In the genomic region with DNA sequence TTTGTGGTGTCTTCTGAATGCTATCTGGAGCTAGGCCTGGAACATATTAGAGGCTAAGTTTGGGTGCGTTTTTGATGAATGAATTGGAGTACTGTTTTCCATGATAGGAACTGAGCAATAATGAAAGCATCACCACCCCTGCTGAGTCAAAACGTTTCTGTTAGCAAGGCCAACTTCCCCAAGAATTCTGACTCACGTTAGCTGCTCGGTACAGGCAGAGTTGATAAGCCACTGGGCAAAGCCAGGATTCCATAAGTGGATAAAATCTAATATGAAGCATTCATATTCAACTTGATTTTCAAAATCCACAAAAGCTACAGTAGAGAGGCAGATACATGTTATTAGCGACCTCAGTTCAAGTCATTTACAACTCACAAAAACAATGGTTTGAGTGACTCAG, we compare ENCODE assay signal across 24 mouse cellular contexts.
"Had no signal": no experiment of that assay in that cellular context is flagged by ENCODE, and none has a peak within 500 bp of the region (broad histone marks: within the 10 kb centered on the region; RNA-seq: fewer than 3 reads in every experiment).

No protein-coding gene starts in this region.

- H3K9ac ChIP-seq: liver, postnatal 0 days; lung, embryonic 15.5 days; midbrain, embryonic 12.5 days; neural tube, embryonic 13.5 days; neural tube, embryonic 15.5 days; stomach, embryonic 15.5 days had no signal

- H3K4me2 ChIP-seq: lung, embryonic 15.5 days; midbrain, embryonic 12.5 days; neural tube, embryonic 13.5 days; neural tube, embryonic 15.5 days; stomach, embryonic 15.5 days had no signal

- H3K36me3 ChIP-seq: lung, embryonic 15.5 days; midbrain, embryonic 10.5 days; midbrain, embryonic 12.5 days; neural tube, embryonic 13.5 days; neural tube, embryonic 15.5 days; stomach, embryonic 15.5 days had no signal

- H3K27ac ChIP-seq: lung, embryonic 15.5 days; macrophage; midbrain, embryonic 10.5 days; midbrain, embryonic 12.5 days; neural tube, embryonic 13.5 days; neural tube, embryonic 15.5 days; stomach, embryonic 15.5 days; stomach, postnatal 0 days had no signal

- H3K9me3 ChIP-seq: lung, embryonic 15.5 days; midbrain, embryonic 10.5 days; midbrain, embryonic 12.5 days; neural tube, embryonic 13.5 days; neural tube, embryonic 15.5 days; stomach, embryonic 15.5 days had no signal

- DNase-seq: liver, postnatal 0 days; lung, adult 2 months; lung, postnatal 14 days; lung, postnatal 36 days; midbrain, embryonic 14.5 days; retina, postnatal 1 day; right cerebral cortex, adult 18-20 months; right cerebral cortex, postnatal 25 days; right cerebral cortex, postnatal 4 days; thymus, adult 2 months; thymus, postnatal 25 days; thymus, postnatal 4 days had no signal

- H3K27me3 ChIP-seq: lung, embryonic 15.5 days; megakaryocyte, embryonic 14.5 days; midbrain, embryonic 12.5 days; neural tube, embryonic 13.5 days; neural tube, embryonic 15.5 days; stomach, embryonic 15.5 days had no signal

- ATAC-seq: liver, postnatal 0 days; lung, postnatal 0 days; midbrain, embryonic 16.5 days had no signal

- H3K4me3 ChIP-seq: lung, embryonic 15.5 days; megakaryocyte, embryonic 14.5 days; midbrain, embryonic 10.5 days; midbrain, embryonic 12.5 days; myocyte; neural tube, embryonic 13.5 days; neural tube, embryonic 15.5 days; stomach, embryonic 15.5 days had no signal

- H3K4me1 ChIP-seq: lung, embryonic 15.5 days; megakaryocyte, embryonic 14.5 days; midbrain, embryonic 10.5 days; midbrain, embryonic 12.5 days; neural tube, embryonic 13.5 days; neural tube, embryonic 15.5 days; stomach, embryonic 15.5 days had no signal
